In the genomic region with DNA sequence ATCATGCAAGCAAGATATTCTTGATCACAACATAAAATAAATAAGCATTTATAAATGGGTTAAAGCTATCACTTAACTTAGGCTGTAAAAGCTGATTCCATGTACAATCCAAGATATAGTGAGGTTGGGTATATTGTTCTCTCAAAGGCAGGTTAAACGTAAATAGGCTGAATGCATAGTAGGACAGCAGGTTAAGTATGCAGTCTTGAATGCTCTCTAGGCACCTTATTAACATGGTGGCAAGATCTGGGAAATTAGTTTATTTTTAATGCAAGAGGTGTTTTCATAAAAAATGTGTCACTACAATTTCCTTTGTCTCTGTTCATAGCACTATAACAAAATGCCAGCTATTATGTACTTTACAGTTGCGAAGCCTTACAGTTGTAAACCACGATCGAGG, we compare ENCODE assay signal across 9 mouse cellular contexts. TPM values are rescaled to one million over a fixed set of nuclear protein-coding genes. Genes with fewer than 3 reads are reported as not detected.
DNase-seq lines count a peak whose midpoint lies in the region; ATAC-seq lines count a peak whose summit lies in the region.
"Had no signal": no experiment of that assay in that cellular context is flagged by ENCODE, and none has a peak within 500 bp of the region (broad histone marks: within the 10 kb centered on the region; RNA-seq: fewer than 3 reads in every experiment).

No protein-coding gene starts in this region.

- DNase-seq in limb, embryonic 11.5 days (ENCODE audit: low spot score): no peak
- no peak for DNase-seq in limb, embryonic 10.5 days (ENCODE audit: low spot score)
- DNase-seq in adrenal gland, adult 2 months: no peak
- no peak for DNase-seq in cerebellum, postnatal 14 days
- DNase-seq in lung, postnatal 4 days: no peak

- no peaks in the 10 kb centered on the region for H3K27me3 ChIP-seq in limb, embryonic 11.5 days (ENCODE audit: control insufficient read depth, insufficient read depth, low read length)
- H3K27me3 ChIP-seq in limb, embryonic 10.5 days (ENCODE audit: low read depth, poor library complexity, severe bottlenecking): no peaks in the 10 kb centered on the region
- H3K27me3 ChIP-seq in forebrain, embryonic 12.5 days: no peaks in the 10 kb centered on the region
- H3K27me3 ChIP-seq in intestine, embryonic 16.5 days (replicated peaks; ENCODE audit: control insufficient read depth, insufficient read depth, low read length): no peaks in the 10 kb centered on the region
- H3K27me3 ChIP-seq in neural tube, embryonic 12.5 days (replicated peaks): no peaks in the 10 kb centered on the region
- H3K27me3 ChIP-seq: Patski had no signal

- H3K36me3 ChIP-seq in limb, embryonic 11.5 days (ENCODE audit: control insufficient read depth, insufficient read depth, low read length): no peaks in the 10 kb centered on the region
- H3K36me3 ChIP-seq in limb, embryonic 10.5 days: no peaks in the 10 kb centered on the region
- H3K36me3 ChIP-seq in forebrain, embryonic 12.5 days (replicated peaks): no peaks in the 10 kb centered on the region
- H3K36me3 ChIP-seq in intestine, embryonic 16.5 days (ENCODE audit: control insufficient read depth, insufficient read depth, low read length): no peaks in the 10 kb centered on the region
- H3K36me3 ChIP-seq in neural tube, embryonic 12.5 days: no peaks in the 10 kb centered on the region

- H3K27ac ChIP-seq in limb, embryonic 11.5 days (replicated peaks; ENCODE audit: low read depth, low read length): no peak overlapping the region
- H3K27ac ChIP-seq in limb, embryonic 10.5 days: no peak overlapping the region
- no peak overlapping the region for H3K27ac ChIP-seq in forebrain, embryonic 12.5 days
- H3K27ac ChIP-seq in intestine, embryonic 16.5 days (ENCODE audit: low read length): no peak overlapping the region
- H3K27ac ChIP-seq in neural tube, embryonic 12.5 days: no peak overlapping the region

- no peak overlapping the region for H3K4me3 ChIP-seq in limb, embryonic 11.5 days (ENCODE audit: low read depth, low read length)
- no peak overlapping the region for H3K4me3 ChIP-seq in limb, embryonic 10.5 days
- no peak overlapping the region; the same call in 1 of the 2 replicates for H3K4me3 ChIP-seq in forebrain, embryonic 12.5 days (replicated peaks)
- H3K4me3 ChIP-seq in intestine, embryonic 16.5 days (ENCODE audit: low read length): no peak overlapping the region
- no peak overlapping the region for H3K4me3 ChIP-seq in neural tube, embryonic 12.5 days

- H3K9me3 ChIP-seq in limb, embryonic 11.5 days (ENCODE audit: control insufficient read depth, low read length): no peaks in the 10 kb centered on the region
- no peaks in the 10 kb centered on the region for H3K9me3 ChIP-seq in limb, embryonic 10.5 days (replicated peaks)
- H3K9me3 ChIP-seq in forebrain, embryonic 12.5 days: no peaks in the 10 kb centered on the region
- no peaks in the 10 kb centered on the region for H3K9me3 ChIP-seq in intestine, embryonic 16.5 days (ENCODE audit: control insufficient read depth, low read length)
- no peaks in the 10 kb centered on the region for H3K9me3 ChIP-seq in neural tube, embryonic 12.5 days

- H3K4me2 ChIP-seq in limb, embryonic 11.5 days (ENCODE audit: low read depth, severe bottlenecking): peak overlapping the region; percentile 50; the same call in 1 of the 2 replicates
- peak overlapping the region; percentile 60; the same call in 1 of the 2 replicates for H3K4me2 ChIP-seq in forebrain, embryonic 12.5 days
- H3K4me2 ChIP-seq in intestine, embryonic 16.5 days (ENCODE audit: low read depth, low read length): peak overlapping the region; percentile 55; the same call in 1 of the 2 replicates
- H3K4me2 ChIP-seq in neural tube, embryonic 12.5 days (replicated peaks): peak overlapping the region; percentile 69

- WGBS in limb, embryonic 11.5 days: 73% methylated on average over 4 of the region's 4 CpGs
- WGBS in limb, embryonic 10.5 days: 83% methylated on average over 4 of the region's 4 CpGs
- WGBS in forebrain, embryonic 12.5 days: 83% methylated on average over 4 of the region's 4 CpGs
- WGBS in intestine, embryonic 16.5 days: 63% methylated on average over 4 of the region's 4 CpGs
- 75% methylated on average over 4 of the region's 4 CpGs for WGBS in neural tube, embryonic 12.5 days

- H3K9ac ChIP-seq in limb, embryonic 11.5 days (ENCODE audit: low read length): no peak overlapping the region
- H3K9ac ChIP-seq in forebrain, embryonic 12.5 days: no peak overlapping the region
- 0 out of 2 replicates have a peak overlapping the region, but pooled peaks have one; percentile 31 for H3K9ac ChIP-seq in intestine, embryonic 16.5 days (ENCODE audit: low read depth, low read length)
- H3K9ac ChIP-seq in neural tube, embryonic 12.5 days: no peak overlapping the region

- no peak for ATAC-seq in limb, embryonic 11.5 days (ENCODE audit: insufficient number of reproducible peaks, low FRiP score, low TSS enrichment, low read depth)
- no peak for ATAC-seq in forebrain, embryonic 12.5 days (ENCODE audit: low FRiP score)
- ATAC-seq in intestine, embryonic 16.5 days: no peak
- ATAC-seq in neural tube, embryonic 12.5 days (ENCODE audit: low FRiP score, low read depth): no peak

- H3K4me1 ChIP-seq in limb, embryonic 11.5 days (ENCODE audit: control insufficient read depth, insufficient read depth, low read length): no peaks in the 10 kb centered on the region
- H3K4me1 ChIP-seq in limb, embryonic 10.5 days: peaks cover 3% of the 10 kb centered on the region; the same call in 1 of the 2 replicates
- peaks cover 4% of the 10 kb centered on the region; the same call in 1 of the 2 replicates for H3K4me1 ChIP-seq in forebrain, embryonic 12.5 days
- no peaks in the 10 kb centered on the region for H3K4me1 ChIP-seq in intestine, embryonic 16.5 days (ENCODE audit: control insufficient read depth, insufficient read depth, low read length)
- no peaks in the 10 kb centered on the region for H3K4me1 ChIP-seq in neural tube, embryonic 12.5 days

RNA-seq across cellular contexts. Expression of a gene that starts 23.9 kb away (rescaled TPM):
- 10.7 and 14.5 TPM in 2 replicates for polyA plus RNA-seq in limb, embryonic 11.5 days (2014; fragmentation: Nextera tagmentation; extraction: Ambion mirVana)
- 12.7 and 14.3 TPM in 2 replicates for polyA plus RNA-seq in limb, embryonic 10.5 days (2016; fragmentation: Nextera tagmentation; extraction: Ambion mirVana)
- polyA plus RNA-seq in forebrain, embryonic 12.5 days (2016; fragmentation: Nextera tagmentation; extraction: Ambion mirVana): 6.3 and 6.5 TPM in 2 replicates
- polyA plus RNA-seq in intestine, embryonic 16.5 days (2015; fragmentation: Nextera tagmentation; extraction: Ambion mirVana): 44.6 and 44.7 TPM in 2 replicates
- 3.7 and 4.0 TPM in 2 replicates for polyA plus RNA-seq in neural tube, embryonic 12.5 days (2016; fragmentation: Nextera tagmentation; extraction: Ambion mirVana)
- 10 to 100 TPM; 10.1 to 26.8 TPM for total RNA-seq in adrenal gland, adult 2 months (2021)
- polyA plus RNA-seq in adrenal gland, adult 2 months (2012; rRNA removed): 11.9 and 18.5 TPM in 2 replicates

RNA-seq across cellular contexts. Expression of a gene that starts 27.4 kb away (rescaled TPM):
- polyA plus RNA-seq in limb, embryonic 11.5 days (2014; fragmentation: Nextera tagmentation; extraction: Ambion mirVana): 10.2 and 10.4 TPM in 2 replicates
- polyA plus RNA-seq in limb, embryonic 10.5 days (2016; fragmentation: Nextera tagmentation; extraction: Ambion mirVana): 6.4 and 7.3 TPM in 2 replicates
- polyA plus RNA-seq in forebrain, embryonic 12.5 days (2016; fragmentation: Nextera tagmentation; extraction: Ambion mirVana): 15.9 and 16.3 TPM in 2 replicates
- polyA plus RNA-seq in intestine, embryonic 16.5 days (2015; fragmentation: Nextera tagmentation; extraction: Ambion mirVana): 9.9 and 10.3 TPM in 2 replicates
- 17.7 and 19.0 TPM in 2 replicates for polyA plus RNA-seq in neural tube, embryonic 12.5 days (2016; fragmentation: Nextera tagmentation; extraction: Ambion mirVana)
- 10 to 100 TPM; 53.8 to 54.6 TPM for total RNA-seq in adrenal gland, adult 2 months (2021)
- polyA plus RNA-seq in adrenal gland, adult 2 months (2012; rRNA removed): 9.7 and 9.8 TPM in 2 replicates
